Mouse (Mus musculus) MN1 (cell line): ENCODE data around the gene Twist1.

Experiments
- DNase-seq: peaks from one replicate; pipeline ENCODE4 v3.0.0-alpha.2; 2016; ENCODE audit warnings: low spot score

Gene Twist1

DNA sequence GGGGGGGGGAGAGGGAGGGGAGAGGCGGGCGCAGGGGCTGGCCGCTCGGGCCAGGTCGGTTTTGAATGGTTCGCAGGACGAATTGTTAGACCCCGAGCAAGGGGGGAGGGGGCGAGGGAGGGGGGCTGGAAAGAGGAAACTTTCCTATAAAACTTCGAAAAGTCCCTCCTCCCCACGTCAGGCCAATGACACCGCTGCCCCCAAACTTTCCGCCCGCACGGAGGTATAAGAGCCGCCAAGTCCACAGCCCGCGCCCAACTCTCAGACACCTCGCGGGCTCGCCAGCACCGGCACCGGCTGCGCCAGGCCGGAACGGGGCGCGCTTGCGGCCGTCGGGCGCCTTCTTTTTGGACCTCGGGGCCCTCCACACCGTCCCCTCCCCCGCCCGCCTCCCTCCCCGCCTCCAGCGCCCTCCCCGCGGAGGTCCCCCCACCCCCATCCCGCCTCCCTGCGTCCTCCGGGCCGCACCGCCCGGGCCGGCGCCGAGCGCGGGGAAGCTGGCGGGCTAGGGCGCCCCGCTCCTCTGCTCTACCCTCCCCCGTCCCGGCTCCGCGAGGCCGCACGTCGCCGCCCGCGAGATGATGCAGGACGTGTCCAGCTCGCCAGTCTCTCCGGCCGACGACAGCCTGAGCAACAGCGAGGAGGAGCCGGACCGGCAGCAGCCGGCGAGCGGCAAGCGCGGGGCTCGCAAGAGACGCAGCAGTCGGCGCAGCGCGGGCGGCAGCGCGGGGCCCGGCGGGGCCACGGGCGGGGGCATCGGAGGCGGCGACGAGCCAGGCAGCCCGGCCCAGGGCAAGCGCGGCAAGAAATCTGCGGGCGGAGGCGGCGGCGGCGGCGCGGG is at the start of gene Twist1:
TSS of gene Twist1 (plus strand) at position 272 of the 841 bp plus-strand sequence.
- DNase-seq = no peak

DNA sequence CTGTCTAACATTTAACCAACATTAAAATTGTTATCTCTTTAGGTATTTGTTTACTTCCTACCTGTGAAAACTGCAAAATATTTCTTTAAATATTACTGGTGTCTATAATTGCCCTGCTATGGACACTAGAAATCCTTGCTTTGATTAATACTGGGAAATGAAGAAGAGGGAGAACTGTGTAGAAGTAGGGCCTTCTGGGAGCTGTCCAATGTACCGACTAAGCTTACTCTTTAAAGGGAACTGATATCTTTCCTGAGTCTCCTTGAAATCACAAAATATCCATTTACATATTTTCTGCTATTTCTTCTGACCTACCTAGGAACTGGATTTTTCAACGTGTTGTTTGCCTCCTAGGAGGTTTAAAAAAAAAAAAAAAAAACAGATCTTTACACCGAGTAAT is 30.7 kb upstream of the Twist1 start:
- no peak for DNase-seq

DNA sequence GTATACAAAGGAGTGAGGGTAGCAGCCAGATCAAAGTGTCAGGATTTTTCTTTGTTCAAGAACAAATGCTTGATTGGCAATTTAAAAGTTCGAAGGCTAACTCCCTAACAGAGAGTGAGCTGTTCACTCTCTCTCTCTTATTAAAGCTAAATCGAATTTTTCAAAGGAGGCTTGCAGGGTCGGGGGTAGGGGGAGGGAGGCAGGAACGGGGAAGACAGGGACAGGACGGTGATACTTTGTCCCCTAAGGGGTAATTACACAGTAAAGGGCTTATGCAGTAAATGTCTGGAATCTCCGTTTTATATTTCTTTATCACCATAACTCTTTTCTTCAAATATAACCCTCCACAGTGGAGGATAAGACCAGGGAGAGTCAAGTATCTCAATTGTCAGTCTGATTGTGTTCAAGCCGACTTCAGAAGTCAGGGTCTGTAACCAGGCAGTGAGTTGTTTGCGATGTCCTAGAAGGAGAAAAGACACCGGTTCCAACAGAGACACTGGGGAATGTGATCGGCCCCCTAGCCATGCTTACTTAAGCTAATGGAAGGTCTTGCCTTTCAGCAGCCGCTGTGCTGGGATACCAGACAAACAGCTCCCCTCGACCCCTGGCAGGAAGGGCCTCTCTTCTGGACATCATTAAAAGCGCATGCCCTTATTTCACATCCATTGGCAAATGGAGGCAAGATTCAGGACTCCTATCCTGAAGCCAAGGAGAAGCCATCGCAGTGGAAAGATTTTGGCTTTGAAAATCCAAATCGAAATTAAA is 30.0 kb upstream of the Twist1 start:
- DNase-seq = no peak

DNA sequence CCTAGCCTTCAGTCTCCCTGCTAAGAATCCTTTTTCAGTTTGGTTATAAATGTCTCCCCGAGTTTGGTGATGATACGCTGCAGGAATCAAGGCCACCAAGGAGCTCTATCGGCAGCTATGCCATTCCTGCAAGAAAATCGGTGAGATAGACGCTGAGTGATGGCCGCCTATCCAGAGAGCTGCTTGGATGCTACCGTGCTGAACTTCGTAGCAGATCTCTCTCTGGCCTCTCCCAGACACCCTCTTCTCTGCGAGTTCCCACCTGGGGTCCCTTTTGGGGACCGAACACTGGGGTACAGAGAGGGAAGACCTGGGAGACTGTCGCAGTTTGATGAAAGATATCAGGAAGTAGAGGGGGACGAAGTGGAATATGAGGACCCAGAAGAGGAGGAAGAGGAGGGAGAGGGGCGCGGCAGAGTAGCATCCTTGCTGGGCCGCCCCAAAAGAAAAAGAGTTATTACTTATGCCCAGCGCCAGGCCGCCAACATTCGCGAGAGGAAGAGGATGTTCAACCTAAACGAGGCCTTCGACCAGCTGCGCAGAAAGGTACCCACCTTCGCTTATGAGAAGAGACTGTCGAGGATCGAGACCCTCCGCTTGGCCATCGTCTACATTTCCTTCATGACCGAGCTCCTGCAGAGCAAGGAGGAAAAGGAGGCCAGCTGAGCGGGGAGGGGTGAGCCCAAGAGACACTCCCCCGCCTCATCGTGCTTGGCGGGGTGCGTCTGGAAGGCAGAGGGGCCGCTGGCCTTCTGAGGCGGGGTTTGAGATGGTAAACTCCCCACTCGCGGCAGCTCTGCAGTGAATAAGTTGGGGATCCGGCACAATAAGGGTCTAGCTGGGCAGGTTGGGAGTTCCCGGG is 28.9 kb upstream of the Twist1 start, which contains the start of gene Ferd3l:
TSS of gene Ferd3l (plus strand) at position 95 of the 862 bp plus-strand sequence.
- DNase-seq = no peak

DNA sequence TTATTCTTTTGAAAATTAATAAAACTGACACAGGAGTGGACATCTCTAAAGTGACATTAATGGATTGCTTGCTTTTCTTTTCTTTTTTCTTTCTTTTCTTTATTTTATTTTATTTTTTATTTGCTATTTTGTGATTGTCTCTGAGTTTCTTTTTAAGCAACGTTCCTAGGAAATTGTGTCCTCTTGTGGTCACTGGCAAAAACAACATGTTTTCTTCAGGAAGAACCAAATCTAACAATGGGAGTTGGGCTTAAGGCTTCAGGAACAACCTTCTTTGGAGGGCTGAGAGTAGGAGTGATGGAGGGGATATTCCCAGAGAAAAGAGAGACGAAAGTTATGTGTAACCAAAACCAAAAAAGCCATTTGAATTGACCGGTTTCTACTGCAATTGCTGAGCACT is 4.6 kb upstream of the Twist1 start:
- DNase-seq = no peak

DNA sequence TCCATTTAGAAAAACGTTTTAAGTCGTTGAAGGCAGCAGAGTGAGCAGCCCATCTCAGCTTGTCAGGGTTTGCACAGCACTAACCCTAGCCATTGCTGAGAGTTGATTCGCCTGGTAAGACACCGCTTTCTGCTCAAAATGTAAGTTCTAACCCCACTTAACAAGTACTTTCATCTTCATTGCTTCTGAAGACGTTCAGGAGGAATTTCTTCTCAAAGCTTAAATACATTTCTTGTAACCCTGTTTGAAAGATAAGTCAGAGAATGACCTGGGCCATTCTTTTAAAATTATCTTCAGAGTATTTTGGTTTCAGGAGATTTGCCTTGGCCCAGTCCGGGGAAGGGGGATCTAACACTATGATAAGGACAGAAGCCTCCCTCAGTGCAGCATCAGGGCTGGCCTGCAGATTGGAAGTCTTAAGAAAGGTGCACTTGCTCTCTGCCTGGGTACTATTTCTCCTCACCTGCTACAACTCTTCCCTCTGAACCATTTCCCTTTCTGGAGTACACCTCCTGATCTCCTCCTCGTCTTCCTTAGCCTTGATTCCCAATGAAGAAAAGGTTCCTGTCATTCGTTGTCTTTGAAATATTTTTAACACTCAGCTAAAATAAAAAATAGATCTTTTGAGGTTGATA is 2.4 kb upstream of the Twist1 start:
- DNase-seq = no peak

DNA sequence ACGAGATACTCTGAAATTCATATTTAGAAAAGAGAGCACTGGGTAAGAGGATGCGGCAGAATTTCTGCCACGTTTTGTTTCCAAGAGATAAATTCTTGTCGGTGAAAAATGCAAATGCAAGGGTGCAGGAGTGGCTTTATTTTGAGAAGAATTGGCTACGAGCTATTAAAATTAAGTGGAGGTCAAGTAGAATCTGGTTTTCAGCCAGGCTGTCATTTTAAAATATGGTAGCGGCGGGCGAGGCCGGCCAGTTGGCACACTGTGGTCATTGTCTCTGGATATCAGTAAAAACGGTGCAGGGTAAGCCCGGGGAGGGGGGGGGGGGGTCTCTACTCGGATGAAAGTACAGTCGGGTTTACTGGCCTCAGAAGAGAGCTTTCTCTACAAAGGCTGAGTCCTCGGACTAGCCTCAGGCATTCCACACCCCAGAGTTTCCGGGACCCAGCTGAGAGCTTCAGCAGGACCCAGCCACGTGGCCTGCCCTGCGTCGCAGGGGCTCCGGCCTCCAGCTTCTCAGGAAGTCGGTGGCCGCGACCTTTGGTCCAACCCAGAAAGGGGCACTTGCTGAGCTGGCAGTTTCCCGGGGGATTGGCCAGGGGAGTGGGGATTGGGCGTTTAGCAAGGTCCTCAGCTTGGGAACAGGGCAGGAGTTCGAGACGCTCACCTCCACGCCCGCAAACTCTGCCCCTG is 1.7 kb upstream of the Twist1 start:
- DNase-seq = no peak

DNA sequence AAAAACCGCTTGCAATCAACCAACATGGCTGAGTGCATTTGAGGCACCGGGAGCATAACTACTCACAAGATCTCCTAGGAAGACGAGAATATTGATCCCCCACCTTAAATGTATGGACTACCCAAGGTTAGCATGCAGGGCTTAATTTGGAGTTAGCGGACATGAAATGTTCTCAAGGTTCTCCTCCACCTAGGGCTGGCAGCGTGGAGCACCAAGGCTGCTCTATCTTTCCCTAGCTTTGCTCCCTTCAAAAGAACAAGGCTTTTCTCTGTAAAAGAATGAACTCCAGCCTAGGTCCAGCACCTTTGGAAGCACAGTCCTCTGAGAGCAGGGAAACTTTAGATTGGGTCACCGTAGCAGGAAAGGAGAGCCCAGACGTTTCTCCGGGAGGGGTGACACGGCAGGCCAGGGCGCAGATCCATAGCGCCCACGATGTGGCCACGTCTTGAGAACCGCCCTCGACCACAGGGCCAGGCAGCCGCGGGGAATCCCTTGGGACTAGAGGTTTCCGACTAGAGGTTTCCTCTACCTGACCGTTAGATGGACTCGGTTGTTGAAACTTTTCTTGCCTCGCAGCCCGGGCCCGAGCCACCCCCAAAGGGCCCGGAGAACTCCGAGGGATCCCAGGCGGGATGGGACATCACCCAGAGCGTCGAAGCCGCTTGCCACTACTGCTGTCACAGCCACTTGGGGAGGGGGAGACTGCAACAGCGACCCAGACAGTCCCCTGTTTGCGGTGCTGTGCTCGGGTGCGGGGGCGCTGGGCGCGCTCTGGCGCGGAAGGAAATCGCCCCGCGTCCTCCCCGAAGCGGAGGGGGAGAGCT is 683 bp upstream of the Twist1 start:
- DNase-seq = no peak

DNA sequence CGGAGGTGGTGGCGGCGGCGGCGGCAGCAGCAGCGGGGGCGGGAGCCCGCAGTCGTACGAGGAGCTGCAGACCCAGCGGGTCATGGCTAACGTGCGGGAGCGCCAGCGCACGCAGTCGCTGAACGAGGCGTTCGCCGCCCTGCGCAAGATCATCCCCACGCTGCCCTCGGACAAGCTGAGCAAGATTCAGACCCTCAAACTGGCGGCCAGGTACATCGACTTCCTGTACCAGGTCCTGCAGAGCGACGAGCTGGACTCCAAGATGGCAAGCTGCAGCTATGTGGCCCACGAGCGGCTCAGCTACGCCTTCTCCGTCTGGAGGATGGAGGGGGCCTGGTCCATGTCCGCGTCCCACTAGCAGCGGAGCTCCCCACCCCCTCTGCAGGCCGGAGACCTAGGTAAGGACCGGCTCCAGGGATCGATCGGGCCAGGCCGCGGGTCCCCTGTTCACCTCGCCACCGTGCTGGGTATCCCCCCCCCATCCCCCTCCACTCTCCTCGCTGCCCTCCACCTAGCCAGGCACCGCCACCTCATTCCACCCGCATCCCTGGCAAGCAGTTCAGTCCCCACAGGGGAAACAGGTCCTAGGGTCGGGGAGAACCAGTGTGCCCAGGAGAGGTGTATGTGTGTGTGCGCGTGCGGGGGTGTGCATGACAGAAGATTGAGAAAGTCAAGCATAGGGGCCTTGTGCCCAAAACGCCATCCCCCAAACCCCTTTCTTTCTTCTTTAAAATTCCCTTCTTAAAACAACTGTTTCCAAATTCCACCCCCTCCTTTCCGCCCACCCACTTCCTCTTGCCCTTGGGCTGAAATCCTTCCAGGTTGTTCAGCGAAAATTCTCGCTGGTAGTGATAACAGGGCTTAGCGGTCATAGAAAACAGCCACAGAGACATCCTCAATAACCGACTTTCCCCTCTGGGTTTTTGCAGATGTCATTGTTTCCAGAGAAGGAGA is 1.0 kb downstream of the Twist1 start:
- DNase-seq = no peak

DNA sequence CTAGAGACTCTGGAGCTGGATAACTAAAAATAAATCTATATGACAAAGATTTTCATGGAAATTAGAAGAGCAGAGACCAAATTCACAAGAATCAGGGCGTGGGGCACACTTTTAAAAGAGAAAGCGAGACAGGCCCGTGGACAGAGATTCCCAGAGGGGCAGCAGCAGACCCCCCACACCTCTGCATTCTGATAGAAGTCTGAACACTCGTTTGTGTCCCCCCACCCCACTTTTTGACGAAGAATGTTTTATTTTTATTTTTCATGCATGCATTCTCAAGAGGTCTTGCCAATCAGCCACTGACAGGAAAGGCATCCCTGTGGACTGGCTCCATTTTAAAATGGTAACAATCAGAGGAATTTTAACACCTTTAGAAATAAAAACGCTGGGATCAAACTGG is 1.7 kb downstream of the Twist1 start:
- DNase-seq = no peak

DNA sequence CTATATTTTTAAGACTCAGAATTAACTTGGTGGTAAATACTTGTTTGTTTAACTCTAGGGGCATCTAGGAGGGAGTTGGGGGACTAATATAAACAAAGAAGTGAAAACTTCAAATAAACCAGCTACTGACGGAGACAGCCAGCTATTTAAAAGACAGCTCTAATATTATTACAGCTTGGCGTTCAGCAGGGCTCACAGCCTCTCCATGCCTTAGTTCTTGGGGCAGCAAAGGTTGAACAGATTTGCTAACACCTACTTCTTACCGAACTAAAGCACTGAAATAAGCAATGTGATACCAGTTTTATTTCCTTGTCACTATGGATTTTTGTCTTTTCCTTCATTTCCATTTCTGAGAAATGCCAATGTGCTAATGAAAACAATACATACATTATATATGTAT is 2.4 kb downstream of the Twist1 start:
- DNase-seq = no peak

DNA sequence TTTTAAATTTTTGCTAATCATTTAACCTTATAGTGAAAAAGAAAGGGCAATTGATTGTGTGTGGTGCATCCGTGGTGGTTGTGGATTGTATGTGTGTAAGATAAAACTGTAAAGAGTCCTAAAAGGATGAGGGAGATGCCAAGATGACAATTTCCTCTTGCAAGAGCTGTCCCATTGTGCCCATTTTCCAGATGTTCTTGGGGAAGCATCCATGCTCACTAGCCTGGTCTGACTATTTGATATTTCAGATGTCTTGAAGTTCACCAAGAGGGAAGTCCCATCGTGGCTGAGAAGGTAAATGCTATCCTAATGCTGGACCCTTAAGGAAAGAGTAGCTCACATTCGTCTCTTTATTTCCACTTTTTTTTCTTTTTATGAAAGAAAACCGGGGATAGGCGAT is 3.5 kb downstream of the Twist1 start:
- no peak for DNase-seq

DNA sequence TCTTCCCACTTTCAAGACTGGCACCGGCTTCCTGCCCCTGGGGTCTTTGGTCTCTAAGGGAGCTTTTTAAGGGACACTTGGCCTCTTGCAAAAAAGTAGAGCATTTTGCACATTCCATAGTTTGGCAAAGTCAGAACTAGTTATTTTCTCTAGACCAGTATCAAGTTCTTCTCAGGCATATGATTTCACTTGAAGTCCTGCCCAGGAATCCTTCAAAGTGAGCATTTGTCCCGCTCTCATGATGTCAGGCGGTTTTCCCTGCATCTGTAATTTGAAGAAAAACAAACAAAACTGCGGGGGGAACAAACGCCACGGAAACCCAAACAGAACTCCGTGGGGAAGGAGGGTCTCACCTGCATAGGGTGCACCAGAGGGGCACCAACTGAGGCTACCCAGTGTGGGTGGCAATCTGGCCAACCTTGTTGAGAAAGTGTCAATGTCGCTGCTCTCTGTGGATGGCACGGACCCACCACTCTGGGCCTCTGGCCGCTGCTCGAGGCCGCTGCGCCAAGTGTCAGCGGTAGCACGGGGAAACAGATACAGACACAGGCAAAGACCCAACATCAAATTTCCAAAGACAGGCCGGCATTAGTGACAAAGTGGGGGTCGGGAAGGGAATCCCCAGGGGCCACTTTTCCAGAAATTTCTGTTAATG is 4.8 kb downstream of the Twist1 start:
- DNase-seq = no peak

DNA sequence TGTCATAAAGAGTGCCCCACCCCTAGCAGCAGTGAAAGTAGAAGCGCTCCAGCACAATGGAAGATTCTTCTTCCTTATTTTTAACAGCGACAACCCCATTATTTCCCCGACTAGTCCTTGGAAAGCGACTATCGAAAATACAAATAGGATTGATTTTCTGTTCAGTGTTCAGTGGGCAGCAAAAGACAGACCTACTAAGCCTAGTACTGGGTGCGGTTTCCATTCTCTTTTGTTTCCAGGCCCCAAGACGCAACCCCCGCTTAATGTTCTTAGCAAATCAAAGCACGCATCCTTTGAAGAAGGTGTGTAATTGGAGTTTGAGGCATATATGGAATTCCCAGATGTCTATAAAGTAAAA is 5.3 kb downstream of the Twist1 start:
- no peak for DNase-seq

DNA sequence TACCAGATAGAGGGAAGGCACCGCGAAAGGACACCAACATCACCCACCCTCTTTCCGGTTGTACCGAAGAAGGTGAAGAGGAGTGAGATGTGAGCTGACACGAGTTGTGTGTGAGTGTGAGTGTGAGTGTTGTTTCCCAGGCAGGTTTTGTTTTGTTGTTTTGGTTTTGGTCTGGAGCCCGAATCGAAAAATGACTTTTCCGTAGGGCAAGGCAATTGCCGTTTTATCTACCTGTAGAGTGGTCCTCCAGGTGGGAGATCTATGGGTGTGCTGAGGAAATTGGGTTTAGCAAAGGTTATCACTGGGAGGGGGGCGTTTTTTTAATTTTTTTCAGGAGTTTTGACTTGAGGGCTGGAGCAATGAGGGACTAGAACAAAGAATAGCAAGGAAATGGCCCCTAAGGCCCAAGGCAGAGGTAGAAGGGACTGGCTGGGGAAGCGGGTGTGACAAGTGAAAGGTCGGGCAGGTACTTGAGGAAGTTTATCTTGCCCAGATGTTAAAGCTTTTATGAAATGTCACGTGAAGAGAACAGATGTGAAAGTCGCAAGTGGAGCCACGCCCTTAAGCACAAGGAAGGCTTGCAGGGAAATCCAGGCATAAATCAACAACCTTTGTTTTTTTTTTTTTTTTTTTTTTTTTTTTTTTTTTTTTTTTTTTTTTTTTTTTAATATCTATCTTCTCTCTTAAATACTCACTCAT is 6.3 kb downstream of the Twist1 start:
- DNase-seq = no peak

DNA sequence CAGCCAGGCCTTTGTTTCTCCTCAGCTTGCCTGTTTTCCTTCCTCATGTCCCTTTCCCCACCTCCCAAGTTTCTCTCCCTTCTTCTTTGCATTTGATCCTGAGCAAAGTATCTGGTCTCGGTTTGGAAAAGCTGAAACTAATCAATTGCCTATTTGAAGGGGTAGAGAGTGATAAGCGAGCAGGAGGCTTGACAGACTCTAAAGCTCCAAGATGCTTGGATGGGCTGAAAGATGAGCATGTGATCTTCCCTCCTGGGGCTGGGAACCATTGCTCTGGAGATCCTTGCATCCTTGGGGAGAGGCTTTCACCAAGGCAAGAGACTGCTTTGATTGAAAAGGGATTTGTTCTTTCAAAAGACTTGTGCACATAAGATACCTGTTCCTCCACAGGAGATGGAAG is 7.0 kb downstream of the Twist1 start:
- no peak for DNase-seq

DNA sequence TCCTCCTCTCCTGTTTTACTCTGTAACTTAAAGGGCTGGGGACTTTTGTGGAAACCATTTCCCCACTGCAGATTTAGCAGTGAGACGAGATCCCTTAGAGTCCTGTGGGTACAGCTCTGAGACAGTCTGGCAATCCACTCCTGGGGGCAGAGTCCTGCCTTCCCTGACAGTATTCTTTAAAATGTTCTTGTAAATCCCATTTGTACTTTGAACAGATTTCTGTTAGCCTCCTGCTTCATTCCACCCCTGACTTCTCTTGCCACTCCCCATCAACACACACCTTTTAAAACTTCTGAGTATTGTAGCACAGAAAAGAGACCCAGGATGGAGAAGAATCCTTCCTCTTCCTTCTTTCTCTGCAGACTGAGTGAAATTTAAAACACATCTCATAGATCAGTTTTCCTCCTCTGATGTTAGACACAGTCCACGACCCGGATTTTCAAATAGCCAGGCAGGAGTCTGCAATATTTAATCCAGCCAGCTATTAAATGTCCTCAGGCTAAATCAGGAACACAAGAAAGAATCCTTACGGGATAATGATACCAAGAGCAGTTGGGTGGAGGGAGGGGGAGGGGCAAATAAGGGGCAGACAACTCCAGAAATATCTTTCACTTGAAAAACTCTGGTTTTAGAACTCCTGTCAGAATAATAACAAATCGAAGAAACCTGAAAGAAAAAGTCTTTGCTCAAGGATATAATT is 8.3 kb downstream of the Twist1 start:
- DNase-seq = no peak
